Mouse (Mus musculus) right cerebral cortex, adult 18-20 months (tissue): Measurements from ENCODE around the gene Gga1.

Source experiments
- DNase-seq: peaks from one replicate; pipeline ENCODE4 v3.0.0; 2022; ENCODE audit warnings: mixed read lengths

Gga1 gene

DNA sequence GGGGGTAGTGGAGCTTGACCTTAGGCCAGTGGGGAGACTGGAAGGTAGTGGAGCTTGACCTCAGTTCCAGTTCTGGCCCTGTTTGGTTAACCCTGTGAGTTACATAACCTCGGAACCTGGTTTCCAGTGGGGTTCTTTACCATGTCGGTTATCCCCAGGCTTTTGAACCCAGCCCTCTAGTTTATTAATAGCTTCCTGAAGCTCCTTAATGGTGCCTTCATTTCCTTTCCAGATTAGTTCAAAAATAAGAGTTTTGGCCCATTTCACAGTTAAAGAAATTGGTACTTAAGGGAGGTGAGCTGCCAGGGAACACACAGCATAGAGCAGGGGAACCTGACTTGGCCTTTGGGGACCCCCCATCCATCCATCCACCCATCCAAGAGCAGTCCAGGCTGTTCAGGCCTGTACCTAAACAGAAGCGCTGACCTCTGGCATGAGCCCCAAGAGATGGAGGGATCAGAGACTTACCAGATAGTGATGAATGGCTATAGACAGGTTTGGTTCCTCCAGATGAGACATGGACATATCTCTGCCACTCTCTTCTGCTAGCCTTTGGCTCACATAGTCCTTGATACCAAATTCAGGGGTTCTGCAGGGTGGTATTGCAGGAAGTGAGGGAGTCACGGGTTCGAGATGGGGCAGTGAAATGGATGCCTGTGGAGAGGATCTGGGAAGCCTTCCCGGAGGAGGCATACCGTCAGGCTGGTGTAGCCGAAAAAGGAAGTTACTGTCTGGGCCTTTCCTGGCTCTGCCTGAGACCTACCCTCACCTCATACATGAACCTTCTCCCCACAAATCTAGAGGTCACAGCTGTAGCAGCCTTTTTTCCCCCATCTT is 38.1 kb downstream of the Gga1 start:
- DNase-seq = no peak

- peak; percentile 80 for DNase-seq
These were observed 38.6 kb downstream of the Gga1 start for GRCm38 (mm10) chr15:78915660-78916017.

DNA sequence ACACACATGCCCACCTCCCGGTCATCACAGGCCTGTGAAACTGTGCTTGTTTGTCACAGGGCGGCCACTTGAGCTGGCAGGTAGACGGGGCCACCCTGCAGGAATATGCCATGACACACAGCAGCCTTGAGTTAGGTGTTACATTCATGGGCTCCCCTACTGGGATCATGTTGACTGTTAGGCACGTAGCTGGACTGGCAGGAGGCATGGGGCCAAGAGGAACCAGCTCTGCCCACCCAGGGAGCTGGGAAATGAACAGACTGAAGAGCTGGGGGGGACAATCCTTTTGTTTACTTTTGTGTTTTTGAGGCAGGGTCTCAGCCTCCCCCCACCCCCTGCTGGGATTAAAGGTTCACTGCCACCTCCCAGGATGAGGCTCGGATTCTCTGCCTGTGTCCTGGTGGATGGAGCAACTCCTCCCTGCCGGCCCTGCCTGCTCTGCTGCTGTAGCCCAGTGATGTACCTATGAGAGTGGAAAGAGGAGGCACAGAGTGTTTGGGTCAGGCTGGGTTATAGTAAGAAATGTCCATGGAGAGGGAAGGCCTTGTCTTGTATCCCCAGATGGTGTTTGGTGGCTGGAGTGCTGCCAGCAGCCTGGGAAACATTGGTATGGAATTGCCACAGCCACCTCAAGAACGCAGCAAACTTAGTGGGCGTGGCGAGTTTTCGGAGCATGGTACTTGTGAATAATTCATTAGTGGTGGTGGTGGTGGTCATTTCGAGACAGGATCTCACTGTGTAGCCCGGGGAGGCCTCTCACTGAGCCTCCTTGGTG is 39.2 kb downstream of the Gga1 start:
- DNase-seq = no peak

DNA sequence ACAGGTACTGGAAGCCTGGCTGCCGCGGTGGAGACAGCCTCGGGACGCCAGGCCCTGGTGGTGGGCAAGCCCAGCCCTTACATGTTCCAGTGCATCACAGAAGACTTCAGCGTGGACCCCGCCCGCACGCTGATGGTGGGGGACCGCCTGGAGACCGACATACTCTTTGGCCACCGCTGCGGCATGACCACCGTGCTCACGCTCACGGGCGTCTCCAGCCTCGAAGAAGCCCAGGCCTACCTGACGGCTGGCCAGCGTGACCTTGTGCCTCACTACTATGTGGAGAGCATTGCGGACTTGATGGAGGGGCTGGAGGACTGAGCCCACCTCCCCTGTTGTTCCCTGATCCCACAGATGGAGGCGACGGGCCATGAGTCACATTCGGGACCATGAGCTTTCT is 41.1 kb downstream of the Gga1 start:
- DNase-seq = no peak

DNA sequence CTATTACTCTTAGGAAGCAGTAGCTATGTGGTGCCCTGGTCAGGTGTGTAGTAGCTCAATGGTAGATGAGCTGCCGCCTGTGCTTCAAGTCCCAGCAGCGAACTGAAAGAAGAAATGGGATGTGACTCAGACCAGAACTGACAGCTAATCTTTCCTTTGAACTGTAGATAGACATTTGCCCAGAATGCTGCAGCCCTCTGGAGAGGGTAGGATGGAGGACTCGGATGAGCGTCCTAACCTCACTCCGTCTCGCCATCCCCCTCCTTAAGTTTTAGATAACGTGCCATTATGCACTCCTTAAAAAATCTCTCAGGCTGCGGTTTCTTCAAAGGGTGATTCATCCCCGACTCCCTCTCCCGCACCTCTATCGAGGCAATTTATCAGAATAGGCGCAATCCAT is 42.9 kb downstream of the Gga1 start:
- no peak for DNase-seq

GRCm38 (mm10) chr15:78922700-78923099 is 45.7 kb downstream of the Gga1 start:
- DNase-seq = no peak

DNA sequence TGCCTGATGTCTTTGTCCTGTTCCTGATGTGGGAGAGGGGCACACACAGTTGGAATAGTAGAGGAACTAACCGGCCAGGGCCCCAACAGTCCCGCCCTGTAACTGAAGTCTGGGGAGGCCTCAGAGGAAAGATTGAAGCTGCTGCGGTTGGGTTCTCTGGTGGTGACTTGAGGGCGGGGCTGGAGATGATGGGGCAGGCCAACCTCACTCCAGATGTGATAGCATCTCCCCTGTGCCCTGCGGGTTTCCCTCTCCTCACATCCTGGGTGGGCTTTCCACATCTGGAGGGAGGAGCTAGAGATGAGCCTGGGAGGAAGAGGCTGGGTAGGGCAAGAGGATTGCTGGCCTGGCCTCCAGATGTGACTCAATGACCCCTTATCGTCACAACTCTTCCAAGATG is 46.6 kb downstream of the Gga1 start:
- no peak for DNase-seq

DNA sequence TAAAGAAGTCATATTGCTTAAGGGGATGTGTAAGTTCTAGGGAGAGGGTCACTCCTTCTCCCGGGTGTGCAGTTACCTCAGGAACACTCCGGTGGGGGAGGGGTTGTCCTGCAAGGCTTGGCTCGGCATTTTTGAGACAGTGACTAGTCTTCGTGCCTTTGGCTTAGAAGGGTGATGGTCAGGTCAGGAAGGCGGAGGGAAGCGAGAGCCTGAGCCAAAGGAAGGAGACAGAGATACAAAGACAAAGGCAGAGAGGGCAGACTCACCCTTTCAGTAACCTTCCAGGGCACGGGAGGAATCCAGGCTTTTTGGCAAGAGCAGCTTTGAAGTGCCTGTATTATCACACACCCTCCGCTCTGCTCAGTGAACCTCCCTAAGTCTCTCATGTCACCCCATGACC is 48.1 kb downstream of the Gga1 start:
- no peak for DNase-seq

GRCm38 (mm10) chr15:78926021-78926919 is 49.3 kb downstream of the Gga1 start, which contains the start of gene Lgals1:
Gene Lgals1, plus strand, starts transcription at chr15:78926725.
- peak; percentile 46 for DNase-seq

DNA sequence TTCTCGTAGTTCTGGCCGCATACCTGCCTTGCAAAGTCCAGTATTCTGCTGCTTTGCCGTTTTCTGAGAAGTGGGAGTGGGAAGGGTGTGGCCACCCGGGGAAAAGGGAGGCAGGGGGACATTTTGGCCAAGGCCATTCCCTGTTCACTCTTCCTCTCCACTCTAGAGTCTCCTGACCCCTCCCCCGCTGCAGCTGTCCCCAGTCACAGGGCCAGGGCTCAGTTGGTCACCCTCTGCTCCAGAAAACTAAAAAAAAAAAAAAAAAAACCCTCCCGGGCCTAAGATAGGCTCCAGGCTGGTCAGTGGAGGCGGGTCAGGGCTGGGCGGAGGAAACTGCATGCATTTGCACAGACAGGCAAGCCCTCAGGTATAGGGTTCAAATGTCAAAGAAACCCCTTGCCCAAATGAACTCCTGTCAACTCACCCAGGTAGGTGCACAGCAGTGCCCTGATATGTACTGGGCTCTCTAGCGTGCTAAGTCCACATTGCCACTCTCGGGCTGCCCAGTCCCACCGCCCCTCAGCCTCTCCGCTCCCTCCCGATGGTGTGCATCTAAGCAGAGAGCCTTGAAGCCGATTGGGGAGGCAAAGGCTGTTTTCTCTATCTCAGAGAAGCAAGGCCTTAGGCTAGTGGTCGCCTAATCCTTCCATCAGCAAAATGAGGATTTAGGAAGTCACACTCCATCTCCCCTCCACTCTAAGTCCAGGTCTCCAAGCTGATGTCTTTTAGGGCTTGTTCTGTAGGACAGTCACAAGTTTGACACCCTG is 50.2 kb downstream of the Gga1 start:
- no peak for DNase-seq

GRCm38 (mm10) chr15:78927788-78928457 is 50.9 kb downstream of the Gga1 start:
- peak; percentile 69 for DNase-seq

GRCm38 (mm10) chr15:78928539-78928938 is 51.5 kb downstream of the Gga1 start:
- no peak for DNase-seq

- DNase-seq = no peak
These were observed 53.3 kb downstream of the Gga1 start for GRCm38 (mm10) chr15:78930192-78930706.

DNA sequence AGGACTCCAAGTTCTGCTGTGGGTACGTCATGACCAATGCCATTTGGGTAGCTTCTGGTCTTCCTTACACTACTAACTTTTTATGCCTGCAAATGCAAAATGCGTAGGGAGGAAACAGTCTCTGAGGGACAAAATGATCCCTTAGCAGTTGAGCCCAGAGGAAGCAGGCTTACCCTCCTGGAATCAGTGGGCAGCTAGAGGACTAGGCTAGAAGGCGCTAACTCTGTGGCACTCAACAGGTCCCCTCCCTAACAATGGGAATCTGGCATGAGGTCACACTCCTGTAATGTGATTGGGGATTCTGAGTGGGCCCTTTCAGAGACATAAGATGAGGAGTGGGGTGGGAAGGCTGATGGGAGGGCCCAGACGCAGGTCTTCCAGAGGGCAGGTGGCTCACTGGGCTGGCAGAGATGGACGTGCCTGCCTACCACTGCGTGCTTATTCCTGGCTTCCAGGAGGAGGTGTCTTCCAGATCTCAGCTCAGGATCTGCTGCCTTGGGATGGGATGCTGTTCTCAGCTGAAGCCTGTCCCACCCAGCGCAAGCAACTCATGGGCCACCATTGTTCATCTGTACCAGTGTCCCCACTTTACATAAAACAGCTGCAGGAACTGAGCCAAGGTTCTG is 53.9 kb downstream of the Gga1 start:
- DNase-seq = no peak

DNA sequence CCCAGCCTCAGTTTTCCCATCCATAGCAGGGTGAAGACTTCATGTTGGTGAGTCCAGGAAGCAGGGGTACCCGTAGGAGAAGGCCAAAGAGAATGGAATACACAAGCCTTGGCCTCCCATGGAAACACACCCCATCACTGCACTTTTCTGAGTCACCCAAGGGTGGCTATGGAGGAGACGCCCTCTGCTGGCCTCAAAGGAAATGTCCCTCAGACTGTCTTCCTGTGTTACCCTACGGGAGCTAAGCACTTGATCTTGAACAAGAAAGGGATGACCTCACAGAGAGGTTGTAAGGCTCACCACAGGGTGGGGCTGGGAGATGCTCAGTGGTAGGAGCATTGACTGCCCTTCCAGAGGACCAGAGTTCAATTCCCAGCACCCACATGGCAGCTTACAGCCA is 54.6 kb downstream of the Gga1 start:
- DNase-seq = no peak

DNA sequence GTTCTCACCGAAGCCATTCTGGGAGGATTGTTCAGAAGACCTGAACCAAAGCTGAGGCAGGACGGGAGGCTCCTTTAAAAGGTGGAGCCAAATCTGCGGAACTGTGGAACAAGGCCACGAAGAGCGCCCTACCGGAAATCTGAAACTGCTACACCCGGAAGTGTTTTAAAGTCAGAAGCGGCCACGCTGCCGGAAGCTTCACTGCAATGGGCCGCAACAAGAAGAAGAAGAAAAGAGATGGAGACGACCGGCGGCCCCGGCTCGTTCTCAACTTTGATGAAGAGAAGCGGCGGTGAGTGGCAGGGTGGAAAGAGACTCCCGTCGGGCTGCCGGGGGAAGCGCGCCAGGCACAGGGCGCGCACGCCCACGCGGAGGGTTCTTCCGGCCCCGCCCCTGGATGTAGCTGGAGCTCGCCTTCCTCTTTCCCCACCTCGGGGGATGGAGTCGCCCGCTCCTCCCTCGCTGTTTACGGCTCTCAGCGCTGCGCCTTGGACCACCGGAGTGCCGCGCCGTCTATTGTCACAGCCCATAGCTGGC is 57.9 kb downstream of the Gga1 start, which contains the start of gene Nol12:
TSS of gene Nol12 (plus strand) at position 150 of the 537 bp plus-strand sequence.
- DNase-seq = peak; percentile 88

- no peak for DNase-seq
These were observed 59.4 kb downstream of the Gga1 start for GRCm38 (mm10) chr15:78936403-78936802.

- no peak for DNase-seq
These were observed 60.3 kb downstream of the Gga1 start for GRCm38 (mm10) chr15:78937311-78937710.

- DNase-seq = no peak
These were observed 61.0 kb downstream of the Gga1 start for GRCm38 (mm10) chr15:78937963-78938362.

GRCm38 (mm10) chr15:78940325-78940724 is 63.3 kb downstream of the Gga1 start:
- DNase-seq = no peak

GRCm38 (mm10) chr15:78942663-78943062 is 65.7 kb downstream of the Gga1 start:
- peak; percentile 77 for DNase-seq
